Mouse (Mus musculus): ENCODE data around the gene Yy1.

GRCm38 (mm10) chr12:108766866-108767265 lies 25.9 kb upstream of the Yy1 start:
- TF ChIP-seq GATA1 (IDR thresholded peaks at IDR 0.05; ENCODE audit: borderline replicate concordance, low read length) = no peak
- no peak for TF ChIP-seq FLI1 (IDR thresholded peaks at IDR 0.05; ENCODE audit: low read length)

Data from megakaryocyte, embryonic 14.5 days (primary cell).